Mouse (Mus musculus): ENCODE measurements around the gene Gm20662. TPM values are rescaled to one million over a fixed set of nuclear protein-coding genes. Genes with fewer than 3 reads are reported as not detected.
A peak's percentile ranks its signal among the peaks of the same experiment; 100 is the strongest.

Gm20662 gene
- polyA plus RNA-seq, 1 experiment from 2014 or later: 0.14 TPM

GRCm38 (mm10) chr9:108052885-108053664, 56.9 kb downstream of the Gm20662 start, which contains the start of gene Amigo3:
TSS of gene Amigo3 (plus strand) at chr9:108053159.
- H3K4me3 ChIP-seq (ENCODE audit: low read depth, low read length): no peak within 1 kb of the TSS
- H3K9ac ChIP-seq (ENCODE audit: low read depth, low read length): no peak within 1 kb of the TSS
- H3K4me1 ChIP-seq (replicated peaks; ENCODE audit: control insufficient read depth, insufficient read depth, low read length): peaks cover 10% of the 10 kb centered on the region; the same call in 1 of the 2 replicates
- H3K36me3 ChIP-seq (ENCODE audit: control insufficient read depth, insufficient read depth, low read length): no peaks in the 10 kb centered on the region
- peak; percentile 20; the same call in 1 of the 2 replicates for ATAC-seq (ENCODE audit: low FRiP score)
- no peaks in the 10 kb centered on the region for H3K9me3 ChIP-seq (ENCODE audit: control insufficient read depth, low read length)
- H3K4me2 ChIP-seq (replicated peaks; ENCODE audit: low read depth, low read length): 0 out of 2 replicates have a peak within 1 kb of the TSS, but pooled peaks have one; percentile 9
- 57% methylated on average over 20 of the region's 20 CpGs for WGBS
- H3K27ac ChIP-seq (ENCODE audit: low read depth, low read length): no peak within 1 kb of the TSS
- H3K27me3 ChIP-seq (ENCODE audit: control insufficient read depth, insufficient read depth, low read length): no peaks in the 10 kb centered on the region
- peak; percentile 97 for DNase-seq (ENCODE audit: low spot score)

DNA sequence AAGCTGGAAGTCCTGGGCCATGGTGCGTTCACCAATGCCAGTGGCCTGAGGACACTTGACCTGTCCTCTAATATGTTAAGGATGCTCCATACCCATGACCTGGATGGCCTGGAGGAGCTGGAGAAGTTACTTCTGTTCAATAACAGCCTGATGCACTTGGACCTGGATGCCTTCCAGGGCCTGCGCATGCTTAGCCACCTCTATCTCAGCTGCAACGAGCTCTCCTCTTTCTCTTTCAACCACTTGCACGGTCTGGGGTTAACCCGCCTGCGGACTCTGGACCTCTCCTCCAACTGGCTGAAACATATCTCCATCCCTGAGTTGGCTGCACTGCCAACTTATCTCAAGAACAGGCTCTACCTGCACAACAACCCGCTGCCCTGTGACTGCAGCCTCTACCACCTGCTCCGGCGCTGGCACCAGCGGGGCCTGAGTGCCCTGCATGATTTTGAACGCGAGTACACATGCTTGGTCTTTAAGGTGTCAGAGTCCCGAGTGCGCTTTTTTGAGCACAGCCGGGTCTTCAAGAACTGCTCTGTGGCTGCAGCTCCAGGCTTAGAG, 57.6 kb downstream of the Gm20662 start:
- no peak for DNase-seq (ENCODE audit: low spot score)
- H3K36me3 ChIP-seq (ENCODE audit: control insufficient read depth, insufficient read depth, low read length): no peaks in the 10 kb centered on the region
- no peaks in the 10 kb centered on the region for H3K27me3 ChIP-seq (ENCODE audit: control insufficient read depth, insufficient read depth, low read length)
- WGBS: 93% methylated on average over 15 of the region's 15 CpGs
- H3K4me2 ChIP-seq (replicated peaks; ENCODE audit: low read depth, low read length): no peak overlapping the region
- no peak for ATAC-seq (ENCODE audit: low FRiP score)
- H3K4me1 ChIP-seq (replicated peaks; ENCODE audit: control insufficient read depth, insufficient read depth, low read length): peaks cover 6% of the 10 kb centered on the region; the same call in 1 of the 2 replicates
- H3K9me3 ChIP-seq (ENCODE audit: control insufficient read depth, low read length): no peaks in the 10 kb centered on the region
- no peak overlapping the region for H3K9ac ChIP-seq (ENCODE audit: low read depth, low read length)
- no peak overlapping the region for H3K27ac ChIP-seq (ENCODE audit: low read depth, low read length)
- no peak overlapping the region for H3K4me3 ChIP-seq (ENCODE audit: low read depth, low read length)

DNA sequence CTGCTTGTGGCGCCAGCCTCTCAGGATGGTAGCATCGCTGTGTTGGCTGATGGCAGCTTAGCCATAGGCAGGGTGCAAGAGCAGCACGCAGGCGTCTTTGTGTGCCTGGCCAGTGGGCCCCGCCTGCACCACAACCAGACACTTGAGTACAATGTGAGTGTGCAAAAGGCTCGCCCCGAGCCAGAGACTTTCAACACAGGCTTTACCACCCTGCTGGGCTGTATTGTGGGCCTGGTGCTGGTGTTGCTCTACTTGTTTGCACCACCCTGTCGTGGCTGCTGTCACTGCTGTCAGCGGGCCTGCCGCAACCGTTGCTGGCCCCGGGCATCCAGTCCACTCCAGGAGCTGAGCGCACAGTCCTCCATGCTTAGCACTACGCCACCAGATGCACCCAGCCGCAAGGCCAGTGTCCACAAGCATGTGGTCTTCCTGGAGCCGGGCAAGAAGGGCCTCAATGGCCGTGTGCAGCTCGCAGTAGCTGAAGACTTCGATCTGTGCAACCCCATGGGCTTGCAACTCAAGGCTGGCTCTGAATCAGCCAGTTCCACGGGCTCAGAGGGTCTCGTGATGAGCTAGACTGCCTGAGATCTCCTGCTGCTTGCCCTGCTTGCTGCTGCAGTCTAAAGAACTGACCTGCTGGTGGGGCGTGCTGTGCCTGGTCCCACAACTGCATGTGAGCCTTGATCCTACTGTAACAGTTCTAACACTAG, 58.3 kb downstream of the Gm20662 start:
- no peak for ATAC-seq (ENCODE audit: low FRiP score)
- Histone ChIP-seq H3K9me3 (ENCODE audit: control insufficient read depth, low read length) (no peaks in the 10 kb centered on the region), H3K27me3 (ENCODE audit: control insufficient read depth, insufficient read depth, low read length) (no peaks in the 10 kb centered on the region), H3K4me1 (replicated peaks; ENCODE audit: control insufficient read depth, insufficient read depth, low read length) (peaks cover 5% of the 10 kb centered on the region; the same call in 1 of the 2 replicates), H3K9ac (ENCODE audit: low read depth, low read length) (no peak overlapping the region), H3K36me3 (ENCODE audit: control insufficient read depth, insufficient read depth, low read length) (0 out of 2 replicates have a peak, but pooled peaks cover 2% of the 10 kb centered on the region), H3K4me2 (replicated peaks; ENCODE audit: low read depth, low read length) (no peak overlapping the region), H3K27ac (ENCODE audit: low read depth, low read length) (no peak overlapping the region), H3K4me3 (ENCODE audit: low read depth, low read length) (no peak overlapping the region)
- no peak for DNase-seq (ENCODE audit: low spot score)
- WGBS: 91% methylated on average over 22 of the region's 22 CpGs

- 0 out of 2 replicates have a peak, but pooled peaks cover 2% of the 10 kb centered on the region for H3K36me3 ChIP-seq (ENCODE audit: control insufficient read depth, insufficient read depth, low read length)
- WGBS: 94% methylated on average over 1 of the region's 1 CpGs
- peaks cover 2% of the 10 kb centered on the region; the same call in 1 of the 2 replicates for H3K4me1 ChIP-seq (replicated peaks; ENCODE audit: control insufficient read depth, insufficient read depth, low read length)
- ATAC-seq (ENCODE audit: low FRiP score) (no peak), DNase-seq (ENCODE audit: low spot score) (no peak)
- no peak overlapping the region for H3K4me3 ChIP-seq (ENCODE audit: low read depth, low read length)
- H3K27ac ChIP-seq (ENCODE audit: low read depth, low read length): no peak overlapping the region
- H3K9me3 ChIP-seq (ENCODE audit: control insufficient read depth, low read length): no peaks in the 10 kb centered on the region
- H3K27me3 ChIP-seq (ENCODE audit: control insufficient read depth, insufficient read depth, low read length): no peaks in the 10 kb centered on the region
- no peak overlapping the region for H3K9ac ChIP-seq (ENCODE audit: low read depth, low read length)
- H3K4me2 ChIP-seq (replicated peaks; ENCODE audit: low read depth, low read length): no peak overlapping the region
Measured at GRCm38 (mm10) chr9:108055061-108055460, 58.9 kb downstream of the Gm20662 start.

DNA sequence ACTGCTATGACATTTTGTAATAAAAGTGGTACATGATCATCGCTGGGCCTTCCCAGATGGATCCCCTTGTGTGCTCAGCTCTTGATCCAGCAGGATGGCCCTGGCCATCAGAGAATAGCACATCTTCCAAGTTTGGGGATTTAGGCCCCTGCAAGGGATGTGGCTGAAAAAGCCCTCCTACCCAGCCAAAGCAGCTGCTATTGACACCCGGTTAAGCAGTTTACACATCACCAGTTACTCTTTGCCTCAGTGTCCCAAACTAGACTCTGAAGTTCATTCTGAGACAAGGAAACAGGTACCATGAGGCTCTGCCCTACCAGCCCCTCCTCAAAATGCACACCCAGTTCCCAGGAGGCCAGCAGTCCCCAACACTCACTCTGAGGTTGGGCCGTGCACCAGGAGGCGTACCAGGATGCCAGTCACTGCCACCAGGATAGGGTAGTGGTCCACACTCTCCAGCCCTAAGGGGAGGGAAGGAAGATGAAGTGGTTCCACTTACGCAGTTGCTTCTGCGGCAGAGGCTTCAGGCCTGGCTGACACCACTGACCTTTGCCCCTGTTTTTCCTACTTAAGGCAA, 59.6 kb downstream of the Gm20662 start:
- Histone ChIP-seq H3K27me3 (ENCODE audit: control insufficient read depth, insufficient read depth, low read length) (no peaks in the 10 kb centered on the region), H3K4me2 (replicated peaks; ENCODE audit: low read depth, low read length) (no peak overlapping the region), H3K9ac (ENCODE audit: low read depth, low read length) (no peak overlapping the region), H3K36me3 (ENCODE audit: control insufficient read depth, insufficient read depth, low read length) (0 out of 2 replicates have a peak, but pooled peaks cover 2% of the 10 kb centered on the region), H3K9me3 (ENCODE audit: control insufficient read depth, low read length) (no peaks in the 10 kb centered on the region), H3K4me1 (replicated peaks; ENCODE audit: control insufficient read depth, insufficient read depth, low read length) (peaks cover 2% of the 10 kb centered on the region; the same call in 1 of the 2 replicates), H3K27ac (ENCODE audit: low read depth, low read length) (no peak overlapping the region), H3K4me3 (ENCODE audit: low read depth, low read length) (no peak overlapping the region)
- 91% methylated on average over 6 of the region's 6 CpGs for WGBS
- DNase-seq (ENCODE audit: low spot score): no peak
- no peak for ATAC-seq (ENCODE audit: low FRiP score)

- H3K4me3 ChIP-seq (ENCODE audit: low read depth, low read length): no peak overlapping the region
- H3K4me1 ChIP-seq (replicated peaks; ENCODE audit: control insufficient read depth, insufficient read depth, low read length): peaks cover 2% of the 10 kb centered on the region; the same call in 1 of the 2 replicates
- DNase-seq (ENCODE audit: low spot score) (no peak), ATAC-seq (ENCODE audit: low FRiP score) (no peak)
- H3K27me3 ChIP-seq (ENCODE audit: control insufficient read depth, insufficient read depth, low read length): no peaks in the 10 kb centered on the region
- H3K9ac ChIP-seq (ENCODE audit: low read depth, low read length): no peak overlapping the region
- WGBS: 78% methylated on average over 28 of the region's 28 CpGs
- H3K4me2 ChIP-seq (replicated peaks; ENCODE audit: low read depth, low read length): no peak overlapping the region
- no peak overlapping the region for H3K27ac ChIP-seq (ENCODE audit: low read depth, low read length)
- H3K9me3 ChIP-seq (ENCODE audit: control insufficient read depth, low read length): no peaks in the 10 kb centered on the region
- 0 out of 2 replicates have a peak, but pooled peaks cover 2% of the 10 kb centered on the region for H3K36me3 ChIP-seq (ENCODE audit: control insufficient read depth, insufficient read depth, low read length)
Measured at GRCm38 (mm10) chr9:108056361-108057261, 60.5 kb downstream of the Gm20662 start.

DNA sequence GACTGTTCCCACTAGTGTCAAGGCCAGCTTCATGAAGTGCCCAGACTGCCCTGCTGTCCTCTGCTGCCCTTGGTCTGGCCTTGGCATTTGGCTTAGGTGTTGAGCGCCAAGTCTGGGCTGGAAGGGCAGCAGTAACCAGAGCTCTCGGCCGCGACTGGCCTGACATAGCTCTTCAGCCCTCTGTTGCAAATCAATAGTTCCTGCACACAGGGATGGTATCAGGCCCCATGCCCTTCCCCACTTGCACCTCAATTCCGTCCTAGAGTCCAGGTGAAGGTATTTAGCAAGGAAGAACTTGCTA, 61.1 kb downstream of the Gm20662 start:
- Histone ChIP-seq H3K4me1 (replicated peaks; ENCODE audit: control insufficient read depth, insufficient read depth, low read length) (peaks cover 2% of the 10 kb centered on the region; the same call in 1 of the 2 replicates), H3K9me3 (ENCODE audit: control insufficient read depth, low read length) (no peaks in the 10 kb centered on the region), H3K27ac (ENCODE audit: low read depth, low read length) (no peak overlapping the region), H3K27me3 (ENCODE audit: control insufficient read depth, insufficient read depth, low read length) (no peaks in the 10 kb centered on the region), H3K4me2 (replicated peaks; ENCODE audit: low read depth, low read length) (no peak overlapping the region), H3K4me3 (ENCODE audit: low read depth, low read length) (no peak overlapping the region), H3K9ac (ENCODE audit: low read depth, low read length) (no peak overlapping the region), H3K36me3 (ENCODE audit: control insufficient read depth, insufficient read depth, low read length) (0 out of 2 replicates have a peak, but pooled peaks cover 2% of the 10 kb centered on the region)
- WGBS: 95% methylated on average over 5 of the region's 5 CpGs
- DNase-seq (ENCODE audit: low spot score) (no peak), ATAC-seq (ENCODE audit: low FRiP score) (no peak)

GRCm38 (mm10) chr9:108058291-108058690, 62.1 kb downstream of the Gm20662 start:
- H3K9ac ChIP-seq (ENCODE audit: low read depth, low read length): no peak overlapping the region
- ATAC-seq (ENCODE audit: low FRiP score): no peak
- H3K27me3 ChIP-seq (ENCODE audit: control insufficient read depth, insufficient read depth, low read length): no peaks in the 10 kb centered on the region
- H3K9me3 ChIP-seq (ENCODE audit: control insufficient read depth, low read length): no peaks in the 10 kb centered on the region
- H3K36me3 ChIP-seq (ENCODE audit: control insufficient read depth, insufficient read depth, low read length): 0 out of 2 replicates have a peak, but pooled peaks cover 2% of the 10 kb centered on the region
- no peak overlapping the region for H3K4me3 ChIP-seq (ENCODE audit: low read depth, low read length)
- DNase-seq (ENCODE audit: low spot score): no peak
- no peaks in the 10 kb centered on the region for H3K4me1 ChIP-seq (replicated peaks; ENCODE audit: control insufficient read depth, insufficient read depth, low read length)
- no peak overlapping the region for H3K4me2 ChIP-seq (replicated peaks; ENCODE audit: low read depth, low read length)
- H3K27ac ChIP-seq (ENCODE audit: low read depth, low read length): no peak overlapping the region
- WGBS: 95% methylated on average over 9 of the region's 9 CpGs

Measured in hindbrain, embryonic 11.5 days (tissue).